Mouse (Mus musculus): Measurements from ENCODE around the gene Rexo2. TPM values are rescaled to one million over a fixed set of nuclear protein-coding genes. Genes with fewer than 3 reads are reported as not detected.
A peak's percentile ranks its signal among the peaks of the same experiment; 100 is the strongest.
"Not testable (repeated sequence)": the region's sequence is repeated elsewhere in the genome, so short reads cannot be mapped to it uniquely, and the experiment has no call there.

Gene Rexo2
- polyA plus RNA-seq (2012; ENCODE audit: insufficient read depth, insufficient read length, missing spikeins), result 136 and 177 TPM in 2 replicates

DNA sequence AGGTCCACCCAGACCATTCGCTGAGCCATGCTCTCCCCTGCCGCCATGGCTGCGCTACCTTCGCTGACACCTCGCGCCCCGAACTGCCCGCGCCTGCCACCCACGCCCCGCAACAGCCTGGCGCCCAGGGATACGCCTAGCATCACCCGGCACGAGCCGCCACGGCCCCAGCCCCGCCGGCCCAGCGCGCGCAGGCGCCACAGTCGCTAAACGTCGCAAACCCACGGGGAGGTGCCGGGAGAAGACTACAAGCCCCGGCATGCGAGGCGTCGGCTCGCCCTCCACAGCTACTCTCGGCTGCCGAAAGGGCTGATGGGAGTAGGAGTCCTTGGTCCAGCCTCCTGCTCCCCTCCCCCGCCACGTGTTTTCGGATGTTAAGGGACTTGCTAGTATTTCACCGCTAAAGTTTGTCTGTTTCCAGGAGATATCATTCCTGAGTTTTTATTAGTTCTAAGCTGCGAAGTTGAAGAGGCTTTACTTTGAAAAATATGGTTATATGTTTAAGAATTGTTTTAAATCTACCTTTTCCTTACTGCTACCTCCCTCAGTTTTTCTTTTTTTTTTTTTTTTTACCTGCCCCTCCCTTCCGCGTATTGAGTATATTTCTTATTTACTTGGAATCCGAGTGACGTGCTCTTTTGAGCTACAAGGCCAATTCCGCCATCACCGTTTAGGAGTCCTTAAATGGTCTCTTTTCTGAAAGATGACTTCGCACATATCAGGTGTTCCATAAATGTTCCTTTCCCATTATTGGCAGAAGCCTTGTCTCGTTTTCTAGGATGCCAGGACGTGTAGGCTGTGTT lies at the start of gene Rexo2:
Gene Rexo2 (minus strand): TSS at position 213 of the 803 bp plus-strand sequence.
- Histone ChIP-seq H3K4me3 (ENCODE audit: insufficient read depth, low read depth, low read length) (peak within 1 kb of the TSS; percentile 85), H3K4me1 (ENCODE audit: control insufficient read depth, insufficient read depth, insufficient read length, low read length) (no peaks in the 10 kb centered on the region), H3K27ac (replicated peaks; ENCODE audit: low read depth, low read length) (peak within 1 kb of the TSS; percentile 62)

DNA sequence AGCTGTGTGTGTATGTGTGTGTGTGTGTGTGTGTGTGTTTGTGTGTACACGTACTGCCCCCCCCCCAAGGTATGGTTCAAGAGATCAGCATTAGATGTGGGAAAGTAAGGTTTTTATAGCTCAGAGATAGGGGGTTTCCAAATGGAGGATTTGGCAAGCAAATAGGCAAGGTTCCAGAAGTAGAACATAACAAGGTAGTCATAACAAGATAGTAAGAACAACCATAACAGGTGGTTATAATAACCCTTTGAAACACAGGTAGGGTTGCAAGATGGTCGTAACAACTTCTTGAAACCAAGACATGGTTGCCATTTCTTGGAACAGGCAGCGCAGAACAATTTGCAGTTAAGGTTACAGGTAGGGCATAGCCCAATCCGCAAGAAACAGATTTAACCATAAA lies 46.1 kb upstream of the Rexo2 start:
- Histone ChIP-seq H3K27ac (replicated peaks; ENCODE audit: low read depth, low read length) (no peak overlapping the region), H3K4me1 (ENCODE audit: control insufficient read depth, insufficient read depth, insufficient read length, low read length) (no peaks in the 10 kb centered on the region), H3K4me3 (ENCODE audit: insufficient read depth, low read depth, low read length) (no peak overlapping the region)

- Histone ChIP-seq H3K27ac (replicated peaks; ENCODE audit: low read depth, low read length) (no peak overlapping the region), H3K4me3 (ENCODE audit: insufficient read depth, low read depth, low read length) (no peak overlapping the region), H3K4me1 (ENCODE audit: control insufficient read depth, insufficient read depth, insufficient read length, low read length) (no peaks in the 10 kb centered on the region)
These were observed 45.1 kb upstream of the Rexo2 start for GRCm38 (mm10) chr9:48525566-48525965.

GRCm38 (mm10) chr9:48520405-48520804 lies 40.0 kb upstream of the Rexo2 start:
- not testable (repeated sequence) for H3K4me1 ChIP-seq (ENCODE audit: control insufficient read depth, insufficient read depth, insufficient read length, low read length); H3K27ac ChIP-seq (replicated peaks; ENCODE audit: low read depth, low read length); H3K4me3 ChIP-seq (ENCODE audit: insufficient read depth, low read depth, low read length)

DNA sequence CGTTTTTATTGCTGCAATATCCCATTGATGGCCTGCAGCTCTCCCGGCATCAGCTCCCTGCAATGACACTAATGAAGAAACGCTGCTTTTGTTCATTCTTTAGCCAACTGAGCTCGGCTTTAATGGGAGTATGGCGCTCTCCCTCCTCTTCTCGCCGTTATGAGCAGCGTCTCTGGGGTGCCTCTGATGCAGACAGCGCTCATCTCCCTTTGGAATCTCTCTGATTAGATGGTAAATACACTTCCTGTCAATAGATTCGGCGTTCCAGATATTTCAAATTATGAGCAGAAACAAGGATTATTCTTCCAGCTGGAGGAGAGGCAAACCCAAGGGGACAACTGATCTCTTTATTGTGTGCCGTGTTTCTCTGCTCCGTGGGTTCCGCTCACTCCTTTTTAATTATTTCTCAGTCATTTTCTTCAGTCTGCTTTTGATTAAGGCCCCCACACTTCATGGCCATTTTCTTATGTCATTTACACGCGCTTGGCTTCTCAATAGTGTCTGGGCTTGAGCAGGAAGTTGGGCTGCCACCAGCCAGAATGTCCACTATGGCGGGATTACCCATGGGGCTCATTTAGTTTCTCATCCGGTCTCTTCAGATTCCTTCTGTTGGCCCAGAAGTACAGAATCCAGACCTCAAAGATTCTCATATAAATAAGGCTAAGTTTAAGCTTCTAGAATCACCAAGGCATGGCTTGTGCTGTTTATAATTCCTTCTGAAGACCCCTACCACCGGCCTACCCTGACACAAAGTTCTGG lies 37.1 kb upstream of the Rexo2 start:
- Histone ChIP-seq H3K4me3 (ENCODE audit: insufficient read depth, low read depth, low read length) (no peak overlapping the region), H3K4me1 (ENCODE audit: control insufficient read depth, insufficient read depth, insufficient read length, low read length) (no peaks in the 10 kb centered on the region), H3K27ac (replicated peaks; ENCODE audit: low read depth, low read length) (no peak overlapping the region)

DNA sequence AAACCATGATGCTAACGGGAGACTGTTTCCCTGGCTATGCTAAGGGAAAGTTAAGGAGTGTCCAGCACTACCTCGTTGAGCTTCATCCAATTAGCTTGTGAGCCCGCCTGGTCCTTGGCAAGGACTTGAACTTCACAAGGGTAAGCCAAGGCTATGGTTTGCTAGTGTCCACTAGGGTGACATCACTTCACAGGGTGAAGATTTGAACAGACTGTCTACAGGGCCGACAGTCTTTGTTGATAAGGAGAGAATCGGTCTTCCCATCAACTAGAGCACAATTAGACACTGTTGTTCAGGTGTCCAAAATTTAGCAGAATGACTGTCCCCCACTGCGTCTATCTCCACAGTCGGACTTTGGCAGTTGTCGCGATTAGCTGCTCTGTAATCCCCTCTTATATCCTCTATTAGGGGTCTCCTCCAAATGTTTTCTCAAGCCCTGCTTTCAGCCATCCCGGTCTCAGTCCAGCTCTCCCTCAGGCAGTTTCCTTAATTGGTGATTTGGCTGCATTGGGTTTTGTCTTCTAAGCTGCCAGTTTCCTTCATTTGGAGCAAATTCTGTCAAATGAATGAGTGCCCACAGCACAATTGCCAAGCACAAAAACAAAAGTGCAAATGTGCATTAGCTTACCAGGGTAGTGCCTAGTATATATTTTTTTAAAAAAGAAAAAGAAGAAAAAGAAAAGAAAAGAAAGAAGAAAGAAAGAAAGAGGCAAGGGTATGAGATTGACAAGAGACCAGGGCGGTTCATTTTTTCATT lies 36.4 kb upstream of the Rexo2 start:
- Histone ChIP-seq H3K4me1 (ENCODE audit: control insufficient read depth, insufficient read depth, insufficient read length, low read length) (no peaks in the 10 kb centered on the region), H3K4me3 (ENCODE audit: insufficient read depth, low read depth, low read length) (no peak overlapping the region), H3K27ac (replicated peaks; ENCODE audit: low read depth, low read length) (no peak overlapping the region)

DNA sequence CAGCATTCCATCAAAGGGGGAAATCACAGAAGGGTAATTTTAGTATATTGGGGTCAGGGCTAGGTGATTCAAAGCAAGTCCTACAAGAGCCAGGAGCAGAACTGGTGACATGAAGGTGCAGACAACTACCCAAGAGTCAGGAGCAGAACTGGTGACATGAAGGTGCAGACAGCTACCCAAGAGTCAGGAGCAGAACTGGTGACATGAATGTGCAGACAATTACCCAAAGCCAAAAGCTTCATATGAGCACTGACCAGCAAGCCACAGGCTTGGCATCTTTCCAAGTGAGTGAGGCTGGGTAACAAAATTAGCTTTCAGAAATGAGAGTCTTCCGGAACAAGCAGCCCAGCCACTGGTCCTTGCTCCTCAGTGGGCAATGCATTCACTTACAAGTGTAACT lies 34.9 kb upstream of the Rexo2 start:
- no peak overlapping the region for H3K27ac ChIP-seq (replicated peaks; ENCODE audit: low read depth, low read length)
- no peak overlapping the region for H3K4me3 ChIP-seq (ENCODE audit: insufficient read depth, low read depth, low read length)
- H3K4me1 ChIP-seq (ENCODE audit: control insufficient read depth, insufficient read depth, insufficient read length, low read length), result no peaks in the 10 kb centered on the region

GRCm38 (mm10) chr9:48510134-48510533 lies 29.7 kb upstream of the Rexo2 start:
- Histone ChIP-seq H3K4me3 (ENCODE audit: insufficient read depth, low read depth, low read length) (no peak overlapping the region), H3K27ac (replicated peaks; ENCODE audit: low read depth, low read length) (no peak overlapping the region), H3K4me1 (ENCODE audit: control insufficient read depth, insufficient read depth, insufficient read length, low read length) (no peaks in the 10 kb centered on the region)

- Histone ChIP-seq H3K4me3 (ENCODE audit: insufficient read depth, low read depth, low read length) (no peak overlapping the region), H3K27ac (replicated peaks; ENCODE audit: low read depth, low read length) (no peak overlapping the region)
These were observed 24.4 kb upstream of the Rexo2 start for GRCm38 (mm10) chr9:48504741-48505365.

GRCm38 (mm10) chr9:48503001-48503400 lies 22.6 kb upstream of the Rexo2 start:
- Histone ChIP-seq H3K4me1 (ENCODE audit: control insufficient read depth, insufficient read depth, insufficient read length, low read length) (no peaks in the 10 kb centered on the region), H3K27ac (replicated peaks; ENCODE audit: low read depth, low read length) (no peak overlapping the region), H3K4me3 (ENCODE audit: insufficient read depth, low read depth, low read length) (no peak overlapping the region)

More at GRCm38 (mm10) chr9:48504741-48505365, 24.4 kb upstream of the Rexo2 start:
- no peaks in the 10 kb centered on the region for H3K4me1 ChIP-seq (ENCODE audit: control insufficient read depth, insufficient read depth, insufficient read length, low read length)

GRCm38 (mm10) chr9:48501192-48501591 lies 20.8 kb upstream of the Rexo2 start:
- Histone ChIP-seq H3K4me3 (ENCODE audit: insufficient read depth, low read depth, low read length) (no peak overlapping the region), H3K4me1 (ENCODE audit: control insufficient read depth, insufficient read depth, insufficient read length, low read length) (peaks cover under 1% of the 10 kb centered on the region; the same call in 1 of the 2 replicates), H3K27ac (replicated peaks; ENCODE audit: low read depth, low read length) (no peak overlapping the region)

- peak overlapping the region; percentile 67 for H3K4me3 ChIP-seq (ENCODE audit: insufficient read depth, low read depth, low read length)
- peak overlapping the region; percentile 91 for H3K27ac ChIP-seq (replicated peaks; ENCODE audit: low read depth, low read length)
- H3K4me1 ChIP-seq (ENCODE audit: control insufficient read depth, insufficient read depth, insufficient read length, low read length), result peaks cover 6% of the 10 kb centered on the region; the same call in 1 of the 2 replicates
These were observed 15.1 kb upstream of the Rexo2 start for GRCm38 (mm10) chr9:48495548-48495932.

- peaks cover 6% of the 10 kb centered on the region; the same call in 1 of the 2 replicates for H3K4me1 ChIP-seq (ENCODE audit: control insufficient read depth, insufficient read depth, insufficient read length, low read length)
- peak within 1 kb of the TSS; percentile 80 for H3K4me3 ChIP-seq (ENCODE audit: insufficient read depth, low read depth, low read length)
- H3K27ac ChIP-seq (replicated peaks; ENCODE audit: low read depth, low read length), result peak within 1 kb of the TSS; percentile 91
These were observed 14.6 kb upstream of the Rexo2 start, which contains the start of the genes Rbm7 and Gm5617 for GRCm38 (mm10) chr9:48494817-48495547. Gene Rbm7, minus strand, starts transcription at chr9:48495299. Gene Gm5617, plus strand, starts transcription at chr9:48495442.

Data from brown adipose tissue, adult 24 weeks (tissue).